Mouse (Mus musculus): ENCODE data around the gene Pi16. TPM values are rescaled to one million over a fixed set of nuclear protein-coding genes. Genes with fewer than 3 reads are reported as not detected.

Pi16 gene
- polyA plus RNA-seq, 1 experiment: 171 TPM

- Histone ChIP-seq H3K27ac (ENCODE audit: control insufficient read depth, insufficient read depth, low read depth, low read length, poor library complexity) (no peak overlapping the region), H3K4me3 (replicated peaks; ENCODE audit: control insufficient read depth, low read depth, low read length) (no peak overlapping the region), H3K4me1 (ENCODE audit: control insufficient read depth, insufficient read depth, low read length) (peaks cover 9% of the 10 kb centered on the region)
- WGBS: 88% methylated on average over 4 of the region's 4 CpGs
- no peak for TF ChIP-seq POLR2A (IDR thresholded peaks at IDR 0.05; ENCODE audit: borderline replicate concordance, control insufficient read depth, low read depth, low read length)
- no peak for TF ChIP-seq CTCF (IDR thresholded peaks at IDR 0.05; ENCODE audit: control insufficient read depth, insufficient read depth, low read length)
These were observed 18.2 kb upstream of the Pi16 start for GRCm38 (mm10) chr17:29299282-29299681.

GRCm38 (mm10) chr17:29300926-29301325 lies 16.6 kb upstream of the Pi16 start:
- Histone ChIP-seq H3K27ac (ENCODE audit: control insufficient read depth, insufficient read depth, low read depth, low read length, poor library complexity) (no peak overlapping the region), H3K4me1 (ENCODE audit: control insufficient read depth, insufficient read depth, low read length) (peaks cover 14% of the 10 kb centered on the region), H3K4me3 (replicated peaks; ENCODE audit: control insufficient read depth, low read depth, low read length) (no peak overlapping the region)
- 90% methylated on average over 7 of the region's 7 CpGs for WGBS
- TF ChIP-seq POLR2A (IDR thresholded peaks at IDR 0.05; ENCODE audit: borderline replicate concordance, control insufficient read depth, low read depth, low read length) (no peak), CTCF (IDR thresholded peaks at IDR 0.05; ENCODE audit: control insufficient read depth, insufficient read depth, low read length) (no peak)

- TF ChIP-seq POLR2A (IDR thresholded peaks at IDR 0.05; ENCODE audit: borderline replicate concordance, control insufficient read depth, low read depth, low read length) (no peak), CTCF (IDR thresholded peaks at IDR 0.05; ENCODE audit: control insufficient read depth, insufficient read depth, low read length) (no peak)
- H3K4me1 ChIP-seq (ENCODE audit: control insufficient read depth, insufficient read depth, low read length): peaks cover 17% of the 10 kb centered on the region
- no peak overlapping the region for H3K27ac ChIP-seq (ENCODE audit: control insufficient read depth, insufficient read depth, low read depth, low read length, poor library complexity)
- WGBS: 94% methylated on average over 6 of the region's 6 CpGs
- no peak overlapping the region for H3K4me3 ChIP-seq (replicated peaks; ENCODE audit: control insufficient read depth, low read depth, low read length)
These were observed 16.1 kb upstream of the Pi16 start for GRCm38 (mm10) chr17:29301421-29301820.

GRCm38 (mm10) chr17:29302149-29302548 lies 15.3 kb upstream of the Pi16 start:
- peaks cover 17% of the 10 kb centered on the region for H3K4me1 ChIP-seq (ENCODE audit: control insufficient read depth, insufficient read depth, low read length)
- WGBS: 51% methylated on average over 5 of the region's 5 CpGs
- TF ChIP-seq CTCF (IDR thresholded peaks at IDR 0.05; ENCODE audit: control insufficient read depth, insufficient read depth, low read length) (no peak), POLR2A (IDR thresholded peaks at IDR 0.05; ENCODE audit: borderline replicate concordance, control insufficient read depth, low read depth, low read length) (no peak)
- H3K4me3 ChIP-seq (replicated peaks; ENCODE audit: control insufficient read depth, low read depth, low read length): no peak overlapping the region
- H3K27ac ChIP-seq (ENCODE audit: control insufficient read depth, insufficient read depth, low read depth, low read length, poor library complexity): no peak overlapping the region

GRCm38 (mm10) chr17:29303087-29303486 lies 14.4 kb upstream of the Pi16 start:
- peaks cover 17% of the 10 kb centered on the region for H3K4me1 ChIP-seq (ENCODE audit: control insufficient read depth, insufficient read depth, low read length)
- WGBS: 54% methylated on average over 3 of the region's 3 CpGs
- peak; percentile 36; the same call in 1 of the 2 replicates for TF ChIP-seq CTCF (IDR thresholded peaks at IDR 0.05; ENCODE audit: control insufficient read depth, insufficient read depth, low read length)
- TF ChIP-seq POLR2A (IDR thresholded peaks at IDR 0.05; ENCODE audit: borderline replicate concordance, control insufficient read depth, low read depth, low read length): no peak
- no peak overlapping the region for H3K4me3 ChIP-seq (replicated peaks; ENCODE audit: control insufficient read depth, low read depth, low read length)
- H3K27ac ChIP-seq (ENCODE audit: control insufficient read depth, insufficient read depth, low read depth, low read length, poor library complexity): peak overlapping the region; percentile 64

GRCm38 (mm10) chr17:29303856-29304255 lies 13.6 kb upstream of the Pi16 start:
- Histone ChIP-seq H3K27ac (ENCODE audit: control insufficient read depth, insufficient read depth, low read depth, low read length, poor library complexity) (peak overlapping the region; percentile 64), H3K4me3 (replicated peaks; ENCODE audit: control insufficient read depth, low read depth, low read length) (no peak overlapping the region), H3K4me1 (ENCODE audit: control insufficient read depth, insufficient read depth, low read length) (peaks cover 17% of the 10 kb centered on the region)
- TF ChIP-seq CTCF (IDR thresholded peaks at IDR 0.05; ENCODE audit: control insufficient read depth, insufficient read depth, low read length): no peak
- TF ChIP-seq POLR2A (IDR thresholded peaks at IDR 0.05; ENCODE audit: borderline replicate concordance, control insufficient read depth, low read depth, low read length): no peak
- WGBS: 37% methylated on average over 3 of the region's 3 CpGs

GRCm38 (mm10) chr17:29304376-29305057 lies 13.0 kb upstream of the Pi16 start:
- Histone ChIP-seq H3K4me1 (ENCODE audit: control insufficient read depth, insufficient read depth, low read length) (peaks cover 17% of the 10 kb centered on the region), H3K27ac (ENCODE audit: control insufficient read depth, insufficient read depth, low read depth, low read length, poor library complexity) (peak overlapping the region; percentile 64), H3K4me3 (replicated peaks; ENCODE audit: control insufficient read depth, low read depth, low read length) (peak overlapping the region; percentile 13)
- WGBS: 3% methylated on average over 13 of the region's 13 CpGs
- TF ChIP-seq CTCF (IDR thresholded peaks at IDR 0.05; ENCODE audit: control insufficient read depth, insufficient read depth, low read length) (no peak), POLR2A (IDR thresholded peaks at IDR 0.05; ENCODE audit: borderline replicate concordance, control insufficient read depth, low read depth, low read length) (no peak)

- H3K27ac ChIP-seq (ENCODE audit: control insufficient read depth, insufficient read depth, low read depth, low read length, poor library complexity): peak overlapping the region; percentile 64
- 14% methylated on average over 15 of the region's 15 CpGs for WGBS
These were observed 12.2 kb upstream of the Pi16 start for GRCm38 (mm10) chr17:29305058-29305806.

More at GRCm38 (mm10) chr17:29305058-29305806, 12.2 kb upstream of the Pi16 start:
- peaks cover 17% of the 10 kb centered on the region for H3K4me1 ChIP-seq (ENCODE audit: control insufficient read depth, insufficient read depth, low read length)
- TF ChIP-seq CTCF (IDR thresholded peaks at IDR 0.05; ENCODE audit: control insufficient read depth, insufficient read depth, low read length) (no peak), POLR2A (IDR thresholded peaks at IDR 0.05; ENCODE audit: borderline replicate concordance, control insufficient read depth, low read depth, low read length) (no peak)
- H3K4me3 ChIP-seq (replicated peaks; ENCODE audit: control insufficient read depth, low read depth, low read length): peak overlapping the region; percentile 30

Data from bone marrow, adult 2 months (tissue).